Mouse (Mus musculus) ES-E14 (cell line): ENCODE results near the gene Gclm. TPM values are rescaled to one million over a fixed set of nuclear protein-coding genes. Genes with fewer than 3 reads are reported as not detected.

ENCODE experiments used
- DNase-seq: peaks from one replicate; pipeline ENCODE4 v3.0.0-alpha.2; 2013; ENCODE audit warnings: low read depth, low spot score
- H3K27ac ChIP-seq: 2 replicates; pipeline ENCODE4 v1.5.1; 2012; ENCODE audit warnings: low read depth, mild to moderate bottlenecking, low read length, moderate library complexity, mixed read lengths; ENCODE audit not compliant: poor library complexity, insufficient read depth, severe bottlenecking
- H3K36me3 ChIP-seq: 2 replicates; pipeline ENCODE4 v1.6.1; 2012; ENCODE audit warnings: mild to moderate bottlenecking, low read length, moderate library complexity, mixed read lengths; ENCODE audit not compliant: control insufficient read depth, poor library complexity, insufficient read depth, severe bottlenecking
- H3K4me1 ChIP-seq, 2 experiments: fragments of 150-350 bp in 1 of 2; sonication (generic) in 1 of 2; 2 replicates each; pipeline ENCODE4 v1.6.1; 2012; ENCODE audit warnings: low read length in 2 of 2, mild to moderate bottlenecking in 1 of 2, mixed read lengths in 1 of 2; ENCODE audit not compliant: control insufficient read depth in 2 of 2, insufficient read depth in 2 of 2, poor library complexity in 1 of 2
- H3K4me3 ChIP-seq, 2 experiments: fragments of 150-350 bp in 1 of 2; sonication (generic) in 1 of 2; 2 replicates each; pipeline ENCODE4 v1.5.1; 2012; ENCODE audit warnings: low read length in 2 of 2, low read depth in 1 of 2, mild to moderate bottlenecking in 1 of 2, mixed read lengths in 1 of 2; ENCODE audit not compliant: insufficient read depth in 1 of 2, poor library complexity in 1 of 2, severe bottlenecking in 1 of 2
- H3K9ac ChIP-seq: 2 replicates; pipeline ENCODE4 v1.6.1; 2012; ENCODE audit warnings: low read depth, mild to moderate bottlenecking, low read length, mixed read lengths; ENCODE audit not compliant: poor library complexity, insufficient read depth, severe bottlenecking
- H3K9me3 ChIP-seq: fragments of 150-350 bp; sonication (generic); 2 replicates; pipeline ENCODE4 v1.6.1; 2012; ENCODE audit warnings: low read depth, mild to moderate bottlenecking, low read length; ENCODE audit not compliant: control insufficient read depth, insufficient read depth
- CHD2 ChIP-seq: IDR thresholded peaks from 2 replicates; pipeline ENCODE4 v1.6.1; 2014; ENCODE audit warnings: mild to moderate bottlenecking, low read depth, low read length, inconsistent platforms
- HCFC1 ChIP-seq: IDR thresholded peaks from 2 replicates; pipeline ENCODE4 v1.6.1; 2012; ENCODE audit warnings: low read length, inconsistent platforms, borderline replicate concordance; ENCODE audit not compliant: insufficient read depth
- MAFK ChIP-seq: IDR thresholded peaks from 2 replicates; pipeline ENCODE4 v1.6.1; 2014; ENCODE audit warnings: mild to moderate bottlenecking, low read depth, low read length, inconsistent platforms; ENCODE audit not compliant: insufficient read depth
- ZC3H11A ChIP-seq: IDR thresholded peaks from 2 replicates; pipeline ENCODE4 v1.6.1; 2012; ENCODE audit warnings: low read depth, mild to moderate bottlenecking, inconsistent platforms, low read length, borderline replicate concordance
- ZNF384 ChIP-seq: IDR thresholded peaks from 2 replicates; pipeline ENCODE4 v1.6.1; 2012; ENCODE audit warnings: low read depth, low read length, inconsistent platforms
- in situ Hi-C, 2 experiments: fragments of 600-800 bp; cut with MboI; formaldehyde crosslinking; loops; one replicate each; pipeline ENCODE4 v1.15.1; 2025; ENCODE audit warnings: low sequenced_read_pairs in 2 of 2, inconsistent platforms in 1 of 2; ENCODE audit not compliant: unreplicated experiment in 2 of 2
- total RNA-seq: library from RNA; depleted of rRNA; stranded (reverse); fragments of 300-350 nt; gene quantifications from 2 replicates; pipeline ENCODE4 v1.2.3, GENCODE M21; 2012

Gene Gclm
- total RNA-seq, 1 experiment: 62.8 TPM

DNA sequence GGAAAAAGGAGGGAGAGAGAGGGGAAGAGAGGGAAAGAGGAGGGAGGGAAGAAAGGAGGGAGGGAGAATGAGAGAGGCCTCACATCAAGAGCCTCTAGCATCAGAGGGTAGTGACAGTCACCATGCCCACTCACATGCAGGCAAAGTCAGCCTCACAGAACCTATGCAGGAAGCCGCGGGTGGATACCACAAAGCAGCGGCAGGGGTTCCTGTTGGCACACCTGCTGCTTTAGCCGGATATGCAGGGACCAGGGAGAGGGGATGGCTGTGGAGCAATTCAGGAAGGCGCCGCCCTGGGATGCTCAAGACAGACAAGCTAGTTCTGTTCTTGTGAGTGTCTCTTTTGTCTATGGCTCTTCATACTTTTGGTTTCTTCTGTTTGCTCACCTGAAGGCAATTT lies 63.6 kb downstream of the Gclm start:
- no peak for DNase-seq
- Histone ChIP-seq H3K9ac (no peak overlapping the region), H3K4me1 (peaks cover 0 to 7% of the 10 kb centered on the region in 2 experiments; a peak in 2 of 4 replicates), H3K4me3 (no peak overlapping the region), H3K36me3 (no peaks in the 10 kb centered on the region), H3K9me3 (no peaks in the 10 kb centered on the region), H3K27ac (no peak overlapping the region)
- in situ Hi-C loops: loop anchor here in 1 of 2 experiments (25.0 kb wide), 1 partner anchor 328 kb away; no protein-coding TSS in a partner anchor
- TF ChIP-seq MAFK (no peak), CHD2 (no peak), ZC3H11A (no peak), HCFC1 (no peak), ZNF384 (no peak)

- no peak overlapping the region for H3K4me3 ChIP-seq
- H3K36me3 ChIP-seq: no peaks in the 10 kb centered on the region
- no peak overlapping the region for H3K9ac ChIP-seq
- in situ Hi-C loops: loop anchor here in 1 of 2 experiments (10.0 to 25.0 kb wide), 2 partner anchors 163 to 325 kb away; no protein-coding TSS in a partner anchor
- H3K4me1 ChIP-seq: peaks cover 0 to 8% of the 10 kb centered on the region in 2 experiments; a peak in 2 of 4 replicates
- H3K27ac ChIP-seq: no peak overlapping the region
- peak; percentile 66 for DNase-seq
- H3K9me3 ChIP-seq: no peaks in the 10 kb centered on the region
- TF ChIP-seq ZC3H11A: peak; percentile 98
- TF ChIP-seq HCFC1: no peak
- TF ChIP-seq MAFK: no peak
- no peak for TF ChIP-seq ZNF384
- no peak for TF ChIP-seq CHD2
These were observed 66.7 kb downstream of the Gclm start for GRCm38 (mm10) chr3:122312078-122312477.

DNA sequence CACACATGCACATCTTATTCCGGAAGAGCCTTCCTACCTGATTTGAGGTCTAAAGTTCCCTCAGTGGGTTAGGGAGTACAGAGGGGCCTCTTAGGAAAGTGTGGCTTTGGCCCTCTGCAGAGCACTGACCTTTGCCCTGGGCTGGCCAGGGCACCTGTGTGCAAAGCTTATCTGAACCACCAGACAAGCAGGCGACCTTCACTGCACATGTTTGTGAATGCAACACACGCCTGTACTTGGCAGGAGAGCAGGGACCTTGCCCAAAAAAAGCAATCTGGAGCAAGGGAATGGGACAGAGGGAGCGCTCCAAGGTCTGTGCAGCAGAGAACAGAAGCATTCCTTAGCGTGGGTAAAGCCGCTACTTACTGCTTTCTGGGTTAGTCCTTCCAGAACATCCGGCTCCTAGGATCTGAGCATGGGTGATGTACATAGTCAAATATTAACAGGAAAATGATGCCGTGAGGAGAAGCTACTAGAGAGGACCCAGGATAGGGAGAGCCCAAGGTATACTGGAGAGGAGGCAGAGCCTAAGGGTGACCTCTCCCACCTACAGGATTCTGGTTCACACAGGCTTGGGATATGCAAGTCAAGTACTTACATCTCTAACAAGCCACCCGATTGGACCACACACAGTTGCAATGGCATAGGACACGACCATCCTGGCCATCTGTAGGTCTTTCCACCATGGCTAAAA lies 67.7 kb downstream of the Gclm start:
- Histone ChIP-seq H3K4me3 (no peak overlapping the region), H3K4me1 (peaks cover 0 to 8% of the 10 kb centered on the region in 2 experiments; a peak in 2 of 4 replicates), H3K9ac (no peak overlapping the region), H3K27ac (no peak overlapping the region), H3K36me3 (no peaks in the 10 kb centered on the region), H3K9me3 (no peaks in the 10 kb centered on the region)
- TF ChIP-seq HCFC1: no peak
- DNase-seq: no peak
- in situ Hi-C loops: loop anchor here in 1 of 2 experiments (10.0 to 25.0 kb wide), 2 partner anchors 162 to 324 kb away; no protein-coding TSS in a partner anchor

DNA sequence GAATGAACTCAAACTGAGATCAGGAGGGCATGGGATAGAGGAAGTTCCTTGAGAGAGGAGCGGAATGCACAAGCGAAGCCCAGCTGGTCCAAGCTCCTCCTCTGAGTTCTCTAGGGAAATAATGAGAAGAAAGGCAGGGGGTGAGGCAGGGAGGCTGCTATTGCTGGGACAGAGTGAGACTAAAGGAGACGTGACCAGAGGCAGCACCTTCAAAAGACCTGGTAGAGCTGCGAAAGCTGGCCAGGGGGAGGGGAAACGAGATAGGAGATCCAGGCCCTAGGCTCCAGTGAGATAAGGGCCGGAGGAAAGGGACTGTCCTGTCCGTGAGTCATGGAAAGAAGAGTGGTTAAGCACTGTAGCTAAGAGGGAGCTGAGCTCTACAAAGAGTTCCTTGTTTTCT lies 68.6 kb downstream of the Gclm start:
- no peak for DNase-seq
- TF ChIP-seq ZC3H11A: no peak
- Histone ChIP-seq H3K27ac (no peak overlapping the region), H3K9ac (no peak overlapping the region), H3K4me3 (no peak overlapping the region), H3K9me3 (no peaks in the 10 kb centered on the region), H3K4me1 (peaks cover 0 to 7% of the 10 kb centered on the region in 2 experiments; a peak in 2 of 4 replicates), H3K36me3 (no peaks in the 10 kb centered on the region)
- in situ Hi-C loops: loop anchor here in 1 of 2 experiments (10.0 to 25.0 kb wide), 2 partner anchors 161 to 323 kb away; no protein-coding TSS in a partner anchor

- no peak for DNase-seq
- TF ChIP-seq ZC3H11A (no peak), ZNF384 (no peak), CHD2 (no peak), MAFK (no peak), HCFC1 (no peak)
- no peak overlapping the region for H3K27ac ChIP-seq
These were observed 71.3 kb downstream of the Gclm start for GRCm38 (mm10) chr3:122316621-122317020.

More at GRCm38 (mm10) chr3:122316621-122317020, 71.3 kb downstream of the Gclm start:
- H3K9ac ChIP-seq: no peak overlapping the region
- in situ Hi-C loops: loop anchor here in 1 of 2 experiments (10.0 to 25.0 kb wide), 2 partner anchors 158 to 321 kb away; no protein-coding TSS in a partner anchor
- H3K4me3 ChIP-seq: no peak overlapping the region
- no peaks in the 10 kb centered on the region for H3K9me3 ChIP-seq
- H3K4me1 ChIP-seq: peaks cover 0 to 3% of the 10 kb centered on the region in 2 experiments; a peak in 1 of 4 replicates
- no peaks in the 10 kb centered on the region for H3K36me3 ChIP-seq
